Mouse (Mus musculus) CD4-positive, CD25-positive, alpha-beta regulatory T cell, adult 4 months (primary cell): Measurements from ENCODE around the gene 1700007K13Rik. TPM values are rescaled to one million over a fixed set of nuclear protein-coding genes. Genes with fewer than 3 reads are reported as not detected.

Source experiments
- ATAC-seq: one replicate; pipeline ENCODE4 v1.8.0; 2017
- polyA plus RNA-seq, 2 experiments: library from polyadenylated mRNA; unstranded; fragments of 100-300 nt; shearing (Covaris generic); gene quantifications; one replicate each; pipeline ENCODE4 v1.2.1; 2017

Gene 1700007K13Rik
- polyA plus RNA-seq, 2 experiments from 2014 or later = not detected

DNA sequence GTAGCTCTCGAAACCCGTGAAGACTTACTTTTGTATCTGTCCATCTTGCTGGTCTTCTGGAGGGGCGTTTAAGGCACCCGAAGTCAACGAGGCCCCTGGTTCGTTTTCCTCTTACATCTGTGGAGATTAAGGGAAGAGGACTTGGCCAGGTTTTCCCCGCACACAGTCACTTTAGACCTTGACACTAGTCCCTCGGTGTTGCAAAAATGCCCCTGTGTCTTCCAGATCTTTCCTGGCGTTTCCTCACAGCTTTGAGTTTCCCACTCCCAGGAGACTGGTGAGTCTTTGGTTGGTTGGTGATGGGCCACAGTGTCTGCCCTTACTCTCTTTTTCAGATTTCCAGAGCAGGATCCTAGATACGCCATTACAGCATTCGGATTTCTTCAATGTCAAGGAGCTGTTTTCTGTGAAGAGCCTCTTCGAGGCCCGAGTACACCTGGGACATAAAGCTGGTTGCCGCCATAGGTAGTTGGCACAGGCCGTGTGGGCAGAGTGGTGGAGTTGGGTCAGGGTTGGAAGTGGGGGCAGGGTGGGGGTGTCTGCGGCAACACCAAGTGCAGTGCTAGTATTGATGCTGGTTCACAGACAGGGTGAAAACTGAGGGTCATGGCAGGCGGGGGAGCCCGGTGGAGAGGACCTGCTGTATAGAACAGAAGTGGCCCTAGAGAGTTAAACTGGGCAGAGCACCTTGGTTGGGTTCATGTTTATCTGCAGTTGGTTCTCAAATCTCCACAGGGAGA lies 2.5 kb upstream of the 1700007K13Rik start:
- ATAC-seq = no peak

DNA sequence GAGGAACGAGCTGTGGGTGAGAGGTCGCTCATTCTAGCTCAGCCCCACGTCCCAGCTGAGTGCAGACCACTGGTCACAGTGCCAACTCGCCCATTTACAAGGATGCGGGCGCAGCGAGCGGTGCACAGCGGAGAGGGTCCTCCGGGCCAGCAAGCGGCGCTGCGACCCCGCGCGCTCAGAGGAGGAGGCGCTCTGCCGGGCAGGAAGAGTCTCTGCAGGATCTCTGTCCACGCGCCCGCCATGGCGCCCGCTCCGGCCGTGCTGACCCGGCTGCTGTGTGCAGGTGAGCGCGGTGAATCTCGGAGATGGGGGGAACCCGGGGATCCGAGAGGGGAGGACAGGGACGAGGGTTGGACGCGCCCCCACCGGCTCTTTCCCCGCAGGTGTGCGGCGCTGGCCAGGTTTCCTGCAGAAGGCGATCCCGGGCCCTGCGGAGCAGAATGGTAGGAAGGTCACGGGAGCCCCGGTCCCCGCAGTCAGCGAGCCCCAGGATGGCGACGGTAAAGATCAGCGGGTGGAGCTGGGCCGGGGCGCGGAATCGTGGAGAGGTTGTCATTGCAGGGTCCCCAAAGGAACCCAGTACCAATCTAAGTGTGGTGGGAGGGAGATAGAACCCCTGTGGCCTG lies 1.8 kb upstream of the 1700007K13Rik start, which contains the start of gene Mrps2:
TSS of gene Mrps2 (plus strand) at position 207 of the 626 bp plus-strand sequence.
- peak; percentile 86 for ATAC-seq

- ATAC-seq = no peak
Measured at GRCm38 (mm10) chr2:28464919-28465318, 1.2 kb downstream of the 1700007K13Rik start.

- no peak for ATAC-seq
Measured at GRCm38 (mm10) chr2:28463919-28464318, 2.2 kb downstream of the 1700007K13Rik start.

DNA sequence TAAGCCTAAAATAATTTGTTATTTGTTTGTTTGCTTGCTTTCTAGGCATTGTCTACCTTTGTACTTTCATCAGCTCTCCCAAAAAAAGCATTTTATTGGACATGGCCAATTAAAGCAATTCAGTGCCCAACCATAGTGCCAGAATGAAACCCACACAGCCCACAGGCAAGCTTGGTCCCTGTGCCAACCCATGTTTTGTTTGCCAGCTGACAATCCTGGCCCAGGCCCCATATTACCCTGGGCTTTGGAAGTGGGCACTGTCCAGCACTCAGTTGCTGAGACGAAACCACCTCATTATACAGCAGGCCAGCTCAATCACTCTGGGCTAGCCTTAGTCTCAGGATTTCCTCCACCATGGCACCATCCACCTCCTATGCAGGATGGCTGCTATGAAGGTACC lies 9.5 kb downstream of the 1700007K13Rik start:
- no peak for ATAC-seq

GRCm38 (mm10) chr2:28453539-28453938 lies 12.6 kb downstream of the 1700007K13Rik start:
- no peak for ATAC-seq

- ATAC-seq = no peak
Measured at GRCm38 (mm10) chr2:28451663-28452062, 14.5 kb downstream of the 1700007K13Rik start.

DNA sequence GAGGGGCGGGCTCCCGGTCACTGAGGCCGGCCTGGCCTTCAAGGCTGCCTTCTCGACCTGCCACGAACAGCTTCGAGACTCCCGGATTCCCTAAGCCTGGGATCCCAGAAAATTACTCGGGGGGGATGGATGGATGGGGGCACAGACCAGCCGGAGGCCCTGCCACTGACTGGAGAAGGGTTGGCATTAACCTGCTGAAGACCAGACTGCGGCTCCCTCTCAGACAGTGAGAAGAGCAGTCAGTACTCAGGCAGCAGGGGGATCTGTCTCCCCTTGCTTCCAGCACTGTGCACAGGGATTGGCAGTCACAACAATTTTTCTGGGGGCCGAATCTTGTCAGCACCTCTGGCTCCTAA lies 18.8 kb downstream of the 1700007K13Rik start:
- ATAC-seq = no peak

DNA sequence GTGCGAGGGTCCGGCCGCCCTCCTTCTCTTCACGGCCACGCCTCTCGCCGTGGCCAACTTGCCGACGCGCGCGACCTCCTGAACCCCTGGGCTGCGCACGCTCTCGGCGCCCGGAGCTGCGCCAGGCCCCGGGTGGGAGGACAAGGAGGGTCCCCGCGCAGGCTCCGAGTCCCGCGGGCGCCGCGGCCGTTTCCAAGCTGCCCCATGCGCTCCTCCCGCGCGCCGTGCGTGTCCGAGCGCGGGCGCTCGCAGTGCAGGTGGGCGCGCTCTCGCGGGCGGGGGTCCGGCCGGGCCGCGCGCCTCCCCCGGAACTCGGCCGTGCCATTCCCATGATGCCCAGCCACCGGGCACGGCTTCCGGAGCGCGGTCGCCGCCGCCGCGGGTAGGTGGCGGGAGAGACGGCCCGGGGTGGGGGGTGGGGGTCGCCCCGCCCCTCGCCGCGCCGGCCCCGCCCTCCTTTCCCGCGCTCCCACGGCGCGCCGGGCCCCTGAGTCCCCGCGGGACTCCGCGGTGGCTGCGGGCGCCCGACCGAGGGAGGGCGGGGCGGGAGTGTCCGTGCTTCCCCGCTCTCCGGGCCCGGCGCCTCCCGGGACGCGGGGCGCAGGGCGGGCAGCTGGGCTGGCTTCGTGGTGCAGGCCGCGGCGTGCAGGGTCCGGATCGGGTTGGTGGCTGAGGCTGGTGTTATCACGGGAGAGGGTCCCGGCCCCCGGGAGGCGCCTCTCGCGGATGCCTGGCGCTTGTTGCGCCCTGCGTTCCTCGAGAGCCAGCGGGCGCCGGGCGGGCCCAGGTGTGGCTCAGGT lies 19.4 kb downstream of the 1700007K13Rik start, which contains the start of gene Ppp1r26:
TSS of gene Ppp1r26 (plus strand) at position 286 of the 800 bp plus-strand sequence.
- ATAC-seq = no peak

DNA sequence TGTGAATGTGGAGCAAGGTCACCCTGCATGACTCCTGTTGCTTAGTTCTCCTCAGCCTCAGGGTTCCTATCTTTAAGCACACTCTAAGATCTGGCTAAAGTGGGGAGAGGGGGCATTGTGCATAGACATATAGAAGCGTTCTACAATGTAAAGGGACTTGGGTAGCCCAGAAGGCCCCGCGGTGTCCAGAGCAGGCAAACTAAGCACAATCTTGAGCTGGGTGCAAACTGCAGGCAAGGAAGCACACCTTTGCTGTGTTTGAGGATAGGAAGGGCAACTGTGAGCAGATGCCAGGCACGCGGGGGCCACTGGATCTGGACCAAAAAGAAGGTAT lies 20.0 kb downstream of the 1700007K13Rik start:
- no peak for ATAC-seq

- ATAC-seq = no peak
Measured at GRCm38 (mm10) chr2:28445082-28445481, 21.1 kb downstream of the 1700007K13Rik start.

DNA sequence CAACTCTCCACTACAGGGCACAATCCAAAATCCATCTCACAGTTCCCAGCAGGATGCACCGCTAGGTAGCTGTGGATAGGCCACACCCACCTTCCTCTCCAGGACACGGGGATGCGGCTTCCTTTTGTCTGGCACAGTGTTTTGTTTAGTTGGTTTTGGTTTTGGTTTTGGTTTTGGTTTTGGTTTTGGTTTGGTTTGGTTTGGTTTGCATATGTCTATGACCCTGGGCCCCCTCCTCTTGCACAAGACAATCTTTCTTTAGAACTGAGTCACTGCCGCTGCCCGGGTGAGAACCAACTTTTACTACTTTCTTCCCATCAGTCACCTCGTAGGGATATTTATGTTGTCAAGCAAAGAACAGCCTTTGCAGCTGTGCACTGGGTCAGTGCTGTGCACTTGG lies 25.3 kb downstream of the 1700007K13Rik start:
- peak; percentile 63 for ATAC-seq

GRCm38 (mm10) chr2:28435401-28435800 lies 30.7 kb downstream of the 1700007K13Rik start:
- ATAC-seq = no peak

GRCm38 (mm10) chr2:28433512-28433911 lies 32.6 kb downstream of the 1700007K13Rik start:
- no peak for ATAC-seq

GRCm38 (mm10) chr2:28432811-28433210 lies 33.3 kb downstream of the 1700007K13Rik start:
- no peak for ATAC-seq

DNA sequence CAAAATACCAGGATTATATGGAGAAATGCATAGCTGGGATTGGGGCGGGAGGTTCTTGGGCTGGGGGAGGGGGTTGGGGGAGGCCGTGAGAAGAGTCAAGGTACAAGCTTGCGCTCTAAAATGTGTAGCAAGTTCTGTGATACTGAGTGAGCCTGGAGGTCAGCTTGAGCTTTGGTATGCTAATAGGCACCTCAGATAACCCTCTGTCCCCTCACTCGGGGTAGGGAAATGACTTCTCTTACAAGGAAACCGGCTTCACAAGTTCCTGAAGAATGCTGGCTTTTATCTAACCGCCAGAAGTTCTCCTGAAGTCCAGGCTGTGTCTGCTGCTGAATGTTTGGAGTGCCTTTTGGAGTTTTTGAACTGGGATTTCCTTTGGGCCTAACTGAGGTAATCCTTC lies 35.3 kb downstream of the 1700007K13Rik start:
- ATAC-seq = no peak

GRCm38 (mm10) chr2:28427226-28427625 lies 38.9 kb downstream of the 1700007K13Rik start:
- ATAC-seq = no peak

DNA sequence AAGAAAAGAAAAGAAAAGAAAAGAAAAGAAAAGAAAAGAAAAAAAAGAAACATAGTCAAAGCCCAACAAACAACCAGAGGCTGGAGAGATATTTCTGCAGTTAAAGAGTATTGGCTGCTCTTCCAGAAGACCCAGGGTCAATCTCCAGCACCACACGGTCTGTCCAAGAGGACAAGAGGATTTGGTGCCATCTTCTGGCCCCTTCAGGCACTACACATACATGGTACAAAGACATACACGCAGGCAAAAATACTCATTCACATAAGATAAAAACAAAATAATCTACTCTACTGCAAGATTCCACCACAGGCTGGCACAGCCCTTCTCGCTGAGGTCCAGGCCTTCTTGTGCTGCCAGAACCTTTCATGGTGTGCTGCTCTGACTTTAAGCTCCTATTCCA lies 43.0 kb downstream of the 1700007K13Rik start:
- no peak for ATAC-seq

DNA sequence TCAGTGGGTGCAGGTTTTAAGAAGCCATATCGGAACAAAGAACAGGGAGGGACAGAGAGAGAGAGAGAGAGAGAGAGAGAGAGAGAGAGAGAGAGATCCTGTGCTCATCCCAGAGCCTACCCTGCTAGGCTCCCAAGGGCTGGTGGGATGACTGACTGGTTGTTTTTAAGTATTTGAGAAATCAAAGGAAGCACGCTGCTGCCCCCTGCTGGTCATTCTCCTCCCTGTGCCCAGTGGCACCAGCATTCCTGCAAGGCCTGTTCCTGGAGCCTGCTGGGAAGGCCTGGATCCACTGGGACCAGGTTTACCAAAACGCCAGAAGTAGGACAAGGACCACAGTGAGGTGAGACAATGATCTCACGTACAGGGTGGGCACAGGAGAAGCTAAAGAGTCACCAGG lies 46.2 kb downstream of the 1700007K13Rik start:
- no peak for ATAC-seq

DNA sequence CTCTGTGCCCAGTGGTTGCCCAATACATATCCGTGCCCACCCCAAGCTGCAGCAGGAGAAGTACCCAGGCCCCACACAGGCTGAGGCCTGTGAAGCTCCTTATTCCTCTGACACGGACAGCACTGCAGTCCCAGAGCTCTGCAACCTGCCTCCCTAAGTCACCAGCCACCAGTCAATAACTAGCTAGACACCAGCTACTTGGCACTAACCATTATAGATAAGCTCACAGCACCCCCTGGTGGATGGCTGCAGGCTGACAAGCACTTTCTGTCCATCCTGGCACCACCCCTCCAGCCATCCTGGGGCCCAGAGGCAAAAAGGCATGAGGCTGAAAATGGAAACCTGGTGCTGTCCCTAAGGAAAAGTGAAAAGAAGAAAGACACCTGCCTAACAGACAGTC lies 48.1 kb downstream of the 1700007K13Rik start:
- ATAC-seq = no peak

- ATAC-seq = no peak
Measured at GRCm38 (mm10) chr2:28416511-28416910, 49.6 kb downstream of the 1700007K13Rik start.

DNA sequence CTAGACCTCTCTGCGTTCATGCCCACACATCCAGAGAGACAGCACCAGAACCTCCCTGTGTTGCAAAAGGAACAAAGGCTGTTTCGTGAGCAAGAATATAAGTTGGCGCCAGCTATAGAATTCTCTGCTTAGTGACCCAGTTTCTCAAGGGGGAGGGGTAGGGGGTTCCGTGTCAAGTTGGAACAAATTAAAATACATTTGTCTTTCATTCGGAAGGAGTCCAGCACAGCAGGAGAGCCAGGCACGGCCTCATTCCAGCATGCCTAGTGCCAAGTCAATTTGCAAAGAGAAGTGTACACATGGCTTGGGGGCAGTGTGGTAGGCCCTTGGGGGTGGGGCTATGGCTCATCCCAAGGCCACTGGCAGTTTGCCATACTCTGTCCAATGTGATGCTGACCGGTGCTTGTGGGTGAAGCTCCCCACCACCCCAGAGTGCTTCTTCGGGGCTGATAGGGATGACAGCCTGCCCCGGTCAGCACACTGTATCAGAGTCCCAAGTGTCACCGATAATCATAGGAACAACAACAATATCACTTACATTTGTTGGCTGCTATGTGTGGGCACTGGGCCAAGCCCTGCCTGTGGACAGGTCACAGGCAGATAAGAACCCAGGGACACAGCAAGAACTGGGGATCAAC lies 50.6 kb downstream of the 1700007K13Rik start:
- ATAC-seq = no peak

DNA sequence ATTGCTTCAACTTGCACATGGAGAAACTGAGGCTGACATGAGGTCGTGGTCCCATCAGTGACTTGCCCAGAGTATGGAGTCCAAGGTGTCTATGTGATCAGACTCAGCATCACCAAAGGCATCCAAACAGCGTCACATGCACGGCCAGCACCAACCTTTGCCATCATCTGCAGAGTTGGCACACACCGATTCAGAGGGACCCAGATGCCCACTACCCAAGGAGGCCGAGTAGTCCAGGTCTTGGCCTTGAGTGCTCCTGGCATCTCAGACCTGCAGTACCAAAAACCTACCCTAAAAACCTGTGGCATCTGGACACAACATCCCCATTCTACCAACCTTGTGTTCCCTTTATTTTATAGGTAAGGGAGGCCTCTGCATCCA lies 51.4 kb downstream of the 1700007K13Rik start:
- no peak for ATAC-seq
